ENCODE assay signal across 24 mouse cellular contexts in genomic region chr2:72956415-72956814, GRCm38 (mm10). TPM values are rescaled to one million over a fixed set of nuclear protein-coding genes. Genes with fewer than 3 reads are reported as not detected.
"Had no signal": no experiment of that assay in that cellular context is flagged by ENCODE, and none has a peak within 500 bp of the region (broad histone marks: within the 10 kb centered on the region; RNA-seq: fewer than 3 reads in every experiment).

No protein-coding gene starts in this region.

- H3K9ac ChIP-seq: limb, embryonic 15.5 days; liver, embryonic 15.5 days; midbrain, embryonic 15.5 days; neural tube, embryonic 13.5 days; stomach, embryonic 15.5 days had no signal

- H3K4me3 ChIP-seq: limb, embryonic 15.5 days; liver, embryonic 15.5 days; midbrain, embryonic 10.5 days; midbrain, embryonic 15.5 days; neural tube, embryonic 13.5 days; stomach, embryonic 15.5 days had no signal

- H3K9me3 ChIP-seq: limb, embryonic 15.5 days; liver, embryonic 15.5 days; midbrain, embryonic 10.5 days; midbrain, embryonic 15.5 days; neural tube, embryonic 13.5 days; stomach, embryonic 15.5 days had no signal

- H3K36me3 ChIP-seq: midbrain, embryonic 15.5 days; stomach, embryonic 15.5 days had no signal

- H3K4me2 ChIP-seq: limb, embryonic 15.5 days; liver, embryonic 15.5 days; midbrain, embryonic 15.5 days; neural tube, embryonic 13.5 days; stomach, embryonic 15.5 days had no signal

- ATAC-seq: midbrain, embryonic 15.5 days had no signal

- H3K27ac ChIP-seq: limb, embryonic 15.5 days; liver, embryonic 15.5 days; midbrain, embryonic 10.5 days; midbrain, embryonic 15.5 days; neural tube, embryonic 13.5 days; stomach, embryonic 15.5 days had no signal

- H3K27me3 ChIP-seq: limb, embryonic 15.5 days; liver, embryonic 15.5 days; midbrain, embryonic 15.5 days; neural tube, embryonic 13.5 days; stomach, embryonic 15.5 days had no signal

- H3K4me1 ChIP-seq: limb, embryonic 15.5 days; midbrain, embryonic 10.5 days; midbrain, embryonic 15.5 days; neural tube, embryonic 13.5 days; stomach, embryonic 15.5 days had no signal

- DNase-seq: kidney, adult 11 months; kidney, postnatal 14 days; layer of hippocampus, postnatal 36 days; lung, postnatal 36 days; retina, postnatal 1 day; right cerebral cortex, postnatal 14 days; thymus, adult 2 months; thymus, postnatal 25 days had no signal

RNA-seq across cellular contexts. Expression of gene Gm11084, which starts 30.1 kb away (rescaled TPM):
- total RNA-seq: layer of hippocampus, postnatal 36 days; left cerebral cortex, adult 8-10 months; left cerebral cortex, postnatal 25 days; megakaryocyte, adult 5-6 weeks had no signal
- polyA plus RNA-seq: kidney, embryonic 14.5 days; large intestine, adult 2 months; limb, embryonic 11.5 days; limb, embryonic 15.5 days; liver, embryonic 15.5 days; lung, embryonic 16.5 days; midbrain, embryonic 10.5 days; midbrain, embryonic 15.5 days; neural tube, embryonic 13.5 days; spleen, adult 2 months; stomach, embryonic 15.5 days; testis, adult 2 months; thymus, adult 2 months; urinary bladder, adult 2 months had no signal
